Mouse (Mus musculus) adrenal gland, postnatal 36 days (tissue): Measurements from ENCODE around the gene Aph1a. TPM values are rescaled to one million over a fixed set of nuclear protein-coding genes. Genes with fewer than 3 reads are reported as not detected.

Experiments
- total RNA-seq, 2 experiments: library from RNA; stranded (reverse); gene quantifications; 2 replicates each; pipeline ENCODE4 v1.2.3; 2021

Gene Aph1a
- total RNA-seq, 2 experiments from 2014 or later = 108 to 138 TPM

Other genes with a start within 250 kb of the Aph1a start
- gene Mcl1, start 235.2 kb upstream of the Aph1a start, total RNA-seq = 100 to 1,000 TPM; 199 to 227 TPM
- 10 to 100 TPM in 1 of 2 experiments, 1 to 10 TPM in 1; 6.5 to 11.1 TPM for gene Adamtsl4, start 206.1 kb upstream of the Aph1a start, total RNA-seq
- gene Ecm1, start 154.4 kb upstream of the Aph1a start, total RNA-seq = 100 to 1,000 TPM; 428 to 676 TPM
- 10 to 100 TPM; 49.3 to 54.1 TPM for gene Tars2, start 133.8 kb upstream of the Aph1a start, total RNA-seq
- gene Rprd2, start 75.1 kb upstream of the Aph1a start, total RNA-seq = 10 to 100 TPM; 50.9 to 56.0 TPM
- 10 to 100 TPM; 27.4 to 39.2 TPM for gene Prpf3, start 38.1 kb upstream of the Aph1a start, total RNA-seq
- 100 to 1,000 TPM; 272 to 276 TPM for gene Mrps21, start 22.4 kb upstream of the Aph1a start, total RNA-seq
- gene Ciart, start 11.7 kb upstream of the Aph1a start, total RNA-seq = 1 to 10 TPM; 2.2 to 3.2 TPM
- gene BC028528, start 2.0 kb upstream of the Aph1a start, total RNA-seq = 10 to 100 TPM in 1 of 2 experiments, 1 to 10 TPM in 1; 8.4 to 11.3 TPM
- gene Car14, start 10.7 kb downstream of the Aph1a start, total RNA-seq = 1 to 10 TPM; 1.3 to 1.6 TPM
- 10 to 100 TPM; 91.6 to 99.3 TPM for gene Anp32e, start 35.3 kb downstream of the Aph1a start, total RNA-seq
- 10 to 100 TPM; 18.5 to 29.8 TPM for gene Plekho1, start 102.0 kb downstream of the Aph1a start, total RNA-seq
- gene Vps45, start 164.5 kb downstream of the Aph1a start, total RNA-seq = 10 to 100 TPM; 30.6 to 34.7 TPM
- gene Otud7b, start 210.6 kb downstream of the Aph1a start, total RNA-seq = 10 to 100 TPM; 34.5 to 39.3 TPM